ENCODE assay signal across 8 mouse cellular contexts in the genomic region with DNA sequence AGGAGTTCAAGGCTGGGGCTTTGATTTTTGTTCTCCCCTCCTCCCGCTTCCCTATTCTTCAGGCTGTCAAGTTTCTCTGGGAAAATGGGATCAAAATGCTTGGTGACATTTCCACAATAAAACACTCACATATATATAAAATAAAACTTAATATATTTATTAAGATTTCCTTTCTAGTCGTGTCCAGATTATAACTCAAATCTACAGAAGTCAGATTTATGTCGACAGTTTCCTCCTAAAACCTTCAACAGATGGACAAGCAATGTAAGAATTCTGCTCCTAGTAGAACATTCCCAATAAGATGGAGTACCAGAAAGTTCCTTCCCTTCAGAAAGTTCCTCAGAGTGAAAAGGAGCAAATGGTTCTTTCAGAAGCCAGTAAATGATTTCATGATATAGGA.
DNase-seq lines count a peak whose midpoint lies in the region; ATAC-seq lines count a peak whose summit lies in the region.

No protein-coding gene starts in this region.

- no peaks in the 10 kb centered on the region for H3K36me3 ChIP-seq in kidney, embryonic 15.5 days
- no peaks in the 10 kb centered on the region for H3K36me3 ChIP-seq in forebrain, embryonic 12.5 days (replicated peaks)
- H3K36me3 ChIP-seq in limb, embryonic 10.5 days, result no peaks in the 10 kb centered on the region
- H3K36me3 ChIP-seq in neural tube, embryonic 13.5 days, result no peaks in the 10 kb centered on the region

- H3K4me1 ChIP-seq in kidney, embryonic 15.5 days, result peaks cover 9% of the 10 kb centered on the region
- 0 out of 2 replicates have a peak, but pooled peaks cover 4% of the 10 kb centered on the region for H3K4me1 ChIP-seq in forebrain, embryonic 12.5 days
- H3K4me1 ChIP-seq in limb, embryonic 10.5 days, result peaks cover 14% of the 10 kb centered on the region
- H3K4me1 ChIP-seq in neural tube, embryonic 13.5 days (replicated peaks), result peaks cover 3% of the 10 kb centered on the region

- WGBS in kidney, embryonic 15.5 days, result 29% methylated on average over 3 of the region's 3 CpGs
- WGBS in forebrain, embryonic 12.5 days, result 39% methylated on average over 3 of the region's 3 CpGs
- 35% methylated on average over 3 of the region's 3 CpGs for WGBS in limb, embryonic 10.5 days
- WGBS in neural tube, embryonic 13.5 days, result 33% methylated on average over 3 of the region's 3 CpGs

- peak overlapping the region; percentile 88 for H3K4me2 ChIP-seq in kidney, embryonic 15.5 days
- H3K4me2 ChIP-seq in forebrain, embryonic 12.5 days, result peak overlapping the region; percentile 66
- peak overlapping the region; percentile 66 for H3K4me2 ChIP-seq in neural tube, embryonic 13.5 days

- H3K27me3 ChIP-seq in kidney, embryonic 15.5 days, result no peaks in the 10 kb centered on the region
- H3K27me3 ChIP-seq in forebrain, embryonic 12.5 days, result no peaks in the 10 kb centered on the region
- H3K27me3 ChIP-seq in limb, embryonic 10.5 days (ENCODE audit: low read depth, poor library complexity, severe bottlenecking), result peaks cover 8% of the 10 kb centered on the region; the same call in 1 of the 2 replicates
- no peaks in the 10 kb centered on the region for H3K27me3 ChIP-seq in neural tube, embryonic 13.5 days

- peak overlapping the region; percentile 58 for H3K9ac ChIP-seq in kidney, embryonic 15.5 days
- peak overlapping the region; percentile 73; the same call in 1 of the 2 replicates for H3K9ac ChIP-seq in forebrain, embryonic 12.5 days
- peak overlapping the region; percentile 84 for H3K9ac ChIP-seq in neural tube, embryonic 13.5 days

- H3K27ac ChIP-seq in kidney, embryonic 15.5 days, result peak overlapping the region; percentile 89
- H3K27ac ChIP-seq in forebrain, embryonic 12.5 days, result no peak overlapping the region
- H3K27ac ChIP-seq in limb, embryonic 10.5 days, result peak overlapping the region; percentile 97
- peak overlapping the region; percentile 93 for H3K27ac ChIP-seq in neural tube, embryonic 13.5 days (replicated peaks)

- DNase-seq in kidney, postnatal 10 days, result no peak
- DNase-seq in limb, embryonic 10.5 days (ENCODE audit: low spot score), result no peak
- DNase-seq in gastrocnemius, adult 18-20 months (ENCODE audit: low spot score), result no peak
- no peak for DNase-seq in gastrocnemius, adult 8-10 months (ENCODE audit: low spot score in 2 of 2)
- DNase-seq in thymus, postnatal 10 days (ENCODE audit: low spot score in 2 of 2), result no peak

- H3K4me3 ChIP-seq in kidney, embryonic 15.5 days (replicated peaks), result peak overlapping the region; percentile 52
- H3K4me3 ChIP-seq in forebrain, embryonic 12.5 days (replicated peaks), result peak overlapping the region; percentile 58; the same call in 1 of the 2 replicates
- peak overlapping the region; percentile 65 for H3K4me3 ChIP-seq in limb, embryonic 10.5 days
- H3K4me3 ChIP-seq in neural tube, embryonic 13.5 days, result peak overlapping the region; percentile 54

- ATAC-seq in kidney, embryonic 15.5 days (replicated peaks; ENCODE audit: low FRiP score), result no peak
- ATAC-seq in forebrain, embryonic 12.5 days (ENCODE audit: low FRiP score), result no peak
- no peak for ATAC-seq in neural tube, embryonic 13.5 days (ENCODE audit: low read depth)

- H3K9me3 ChIP-seq in kidney, embryonic 15.5 days (replicated peaks), result 0 out of 2 replicates have a peak, but pooled peaks cover 4% of the 10 kb centered on the region
- no peaks in the 10 kb centered on the region for H3K9me3 ChIP-seq in forebrain, embryonic 12.5 days
- no peaks in the 10 kb centered on the region for H3K9me3 ChIP-seq in limb, embryonic 10.5 days (replicated peaks)
- no peaks in the 10 kb centered on the region; the same call in 1 of the 2 replicates for H3K9me3 ChIP-seq in neural tube, embryonic 13.5 days
